Mouse (Mus musculus) heart, embryonic 15.5 days (tissue): ENCODE measurements around the gene 4931440F15Rik. TPM values are rescaled to one million over a fixed set of nuclear protein-coding genes. Genes with fewer than 3 reads are reported as not detected.
"Not testable (repeated sequence)": the region's sequence is repeated elsewhere in the genome, so short reads cannot be mapped to it uniquely, and the experiment has no call there.

Experiments used
- ATAC-seq: fragments of 200-750 bp; cut with Nextera tagmentation; replicated peaks from 2 replicates; pipeline ENCODE4 v1.8.0; 2017; ENCODE audit warnings: low read depth, moderate TSS enrichment; ENCODE audit not compliant: insufficient number of reproducible peaks, insufficient read depth, low FRiP score
- H3K27ac ChIP-seq: fragments of 300-500 bp; sonication (generic); 2 replicates; pipeline ENCODE4 v1.5.1; 2015; ENCODE audit warnings: mild to moderate bottlenecking, inconsistent platforms
- H3K27me3 ChIP-seq: fragments of 300-500 bp; sonication (generic); 2 replicates; pipeline ENCODE4 v1.6.1; 2015; ENCODE audit warnings: inconsistent platforms
- H3K36me3 ChIP-seq: fragments of 300-500 bp; sonication (generic); 2 replicates; pipeline ENCODE4 v1.6.1; 2015; ENCODE audit warnings: mild to moderate bottlenecking, inconsistent platforms
- H3K4me1 ChIP-seq: fragments of 300-500 bp; sonication (generic); replicated peaks from 2 replicates; pipeline ENCODE4 v1.6.1; 2015; ENCODE audit warnings: inconsistent platforms
- H3K4me2 ChIP-seq: fragments of 300-500 bp; sonication (generic); 2 replicates; pipeline ENCODE4 v1.6.1; 2015; ENCODE audit warnings: inconsistent platforms, mild to moderate bottlenecking, moderate library complexity
- H3K4me3 ChIP-seq: fragments of 300-500 bp; sonication (generic); 2 replicates; pipeline ENCODE4 v1.5.1; 2015; ENCODE audit warnings: mild to moderate bottlenecking, inconsistent platforms
- H3K9ac ChIP-seq: fragments of 300-500 bp; sonication (generic); 2 replicates; pipeline ENCODE4 v1.6.1; 2015; ENCODE audit warnings: mild to moderate bottlenecking, inconsistent platforms
- H3K9me3 ChIP-seq: fragments of 300-500 bp; sonication (generic); replicated peaks from 2 replicates; pipeline ENCODE4 v1.6.1; 2016; ENCODE audit warnings: inconsistent platforms
- WGBS: fragments of 180-500 bp; shearing (Covaris S2); methylation state at CpG from one replicate; pipeline ENCODE4 v1.1.7; 2015; ENCODE audit warnings: mixed read lengths; 5-methylcytosine and 5-hydroxymethylcytosine counted together
- polyA plus RNA-seq: library from polyadenylated mRNA; unstranded; fragments of >200 nt; fragmentation: Nextera tagmentation; extraction: Ambion mirVana; gene quantifications from 2 replicates; pipeline ENCODE4 v1.2.1, GENCODE M21; 2015

4931440F15Rik gene
- polyA plus RNA-seq, 1 experiment from 2014 or later = 0.10 TPM

GRCm38 (mm10) chr11:29824474-29825270, 796 bp downstream of the 4931440F15Rik start:
- not testable (repeated sequence) for H3K9me3 ChIP-seq, H3K36me3 ChIP-seq, H3K27me3 ChIP-seq, H3K9ac ChIP-seq, H3K27ac ChIP-seq
- Histone ChIP-seq H3K4me1 (peaks cover 22% of the 10 kb centered on the region), H3K4me2 (peak overlapping the region; percentile 78), H3K4me3 (peak overlapping the region; percentile 43)
- peak; percentile 61 for ATAC-seq
- WGBS = 7% methylated on average over 62 of the region's 62 CpGs

GRCm38 (mm10) chr11:29823141-29823540, 2.3 kb downstream of the 4931440F15Rik start:
- H3K9me3 ChIP-seq = no peaks in the 10 kb centered on the region
- H3K27ac ChIP-seq = no peak overlapping the region
- 78% methylated on average over 2 of the region's 2 CpGs for WGBS
- no peak for ATAC-seq
- H3K36me3 ChIP-seq = no peaks in the 10 kb centered on the region
- no peak overlapping the region for H3K9ac ChIP-seq
- 0 out of 2 replicates have a peak, but pooled peaks cover 3% of the 10 kb centered on the region for H3K27me3 ChIP-seq
- no peak overlapping the region for H3K4me3 ChIP-seq
- H3K4me1 ChIP-seq = peaks cover 22% of the 10 kb centered on the region
- no peak overlapping the region for H3K4me2 ChIP-seq

GRCm38 (mm10) chr11:29815670-29816069, 9.8 kb downstream of the 4931440F15Rik start:
- Histone ChIP-seq H3K4me1 (peaks cover 5% of the 10 kb centered on the region), H3K27ac (0 out of 2 replicates have a peak overlapping the region, but pooled peaks have one; percentile 18)
- no peak for ATAC-seq

GRCm38 (mm10) chr11:29815261-29815660, 10.2 kb downstream of the 4931440F15Rik start:
- Histone ChIP-seq H3K9me3 (no peaks in the 10 kb centered on the region), H3K36me3 (no peaks in the 10 kb centered on the region), H3K4me1 (peaks cover 5% of the 10 kb centered on the region), H3K27ac (0 out of 2 replicates have a peak overlapping the region, but pooled peaks have one; percentile 18), H3K27me3 (no peaks in the 10 kb centered on the region), H3K4me2 (no peak overlapping the region), H3K9ac (no peak overlapping the region), H3K4me3 (no peak overlapping the region)
- no peak for ATAC-seq
- WGBS = 25% methylated on average over 3 of the region's 3 CpGs

More at GRCm38 (mm10) chr11:29815670-29816069, 9.8 kb downstream of the 4931440F15Rik start:
- H3K4me2 ChIP-seq = no peak overlapping the region
- no peaks in the 10 kb centered on the region for H3K9me3 ChIP-seq
- no peak overlapping the region for H3K4me3 ChIP-seq
- H3K9ac ChIP-seq = no peak overlapping the region
- no peaks in the 10 kb centered on the region for H3K36me3 ChIP-seq
- H3K27me3 ChIP-seq = no peaks in the 10 kb centered on the region

GRCm38 (mm10) chr11:29813267-29813666, 12.2 kb downstream of the 4931440F15Rik start:
- Histone ChIP-seq H3K4me2 (no peak overlapping the region), H3K27ac (no peak overlapping the region), H3K9me3 (no peaks in the 10 kb centered on the region), H3K4me1 (peaks cover 14% of the 10 kb centered on the region), H3K27me3 (no peaks in the 10 kb centered on the region), H3K4me3 (no peak overlapping the region), H3K9ac (no peak overlapping the region), H3K36me3 (no peaks in the 10 kb centered on the region)
- 83% methylated on average over 1 of the region's 1 CpGs for WGBS
- no peak for ATAC-seq

GRCm38 (mm10) chr11:29812475-29812874, 13.0 kb downstream of the 4931440F15Rik start:
- Histone ChIP-seq H3K9me3 (no peaks in the 10 kb centered on the region), H3K27ac (no peak overlapping the region), H3K9ac (no peak overlapping the region), H3K4me2 (no peak overlapping the region), H3K4me3 (no peak overlapping the region), H3K4me1 (peaks cover 20% of the 10 kb centered on the region), H3K36me3 (no peaks in the 10 kb centered on the region), H3K27me3 (no peaks in the 10 kb centered on the region)
- 51% methylated on average over 3 of the region's 3 CpGs for WGBS
- ATAC-seq = no peak

- H3K36me3 ChIP-seq = no peaks in the 10 kb centered on the region
- no peaks in the 10 kb centered on the region for H3K9me3 ChIP-seq
- peaks cover 21% of the 10 kb centered on the region for H3K4me1 ChIP-seq
- no peak overlapping the region for H3K27ac ChIP-seq
- no peak overlapping the region for H3K4me2 ChIP-seq
- no peak overlapping the region for H3K9ac ChIP-seq
- no peak for ATAC-seq
- no peak overlapping the region for H3K4me3 ChIP-seq
- no peaks in the 10 kb centered on the region for H3K27me3 ChIP-seq
- 83% methylated on average over 3 of the region's 3 CpGs for WGBS
These were observed 15.1 kb downstream of the 4931440F15Rik start for GRCm38 (mm10) chr11:29810324-29810723.

- Histone ChIP-seq H3K4me2 (no peak overlapping the region), H3K36me3 (no peaks in the 10 kb centered on the region), H3K4me3 (no peak overlapping the region), H3K9ac (no peak overlapping the region), H3K27me3 (no peaks in the 10 kb centered on the region), H3K4me1 (peaks cover 19% of the 10 kb centered on the region), H3K27ac (peak overlapping the region; percentile 82), H3K9me3 (no peaks in the 10 kb centered on the region)
- ATAC-seq = no peak
- WGBS = 75% methylated on average over 7 of the region's 7 CpGs
These were observed 16.4 kb downstream of the 4931440F15Rik start for GRCm38 (mm10) chr11:29808981-29809589.

GRCm38 (mm10) chr11:29808173-29808980, 17.1 kb downstream of the 4931440F15Rik start:
- no peak overlapping the region for H3K4me3 ChIP-seq
- H3K9ac ChIP-seq = no peak overlapping the region
- H3K27ac ChIP-seq = peak overlapping the region; percentile 82
- no peaks in the 10 kb centered on the region for H3K27me3 ChIP-seq
- H3K4me2 ChIP-seq = peak overlapping the region; percentile 24; the same call in 1 of the 2 replicates
- WGBS = 21% methylated on average over 9 of the region's 9 CpGs
- peak; percentile 66 for ATAC-seq
- peaks cover 19% of the 10 kb centered on the region for H3K4me1 ChIP-seq
- no peaks in the 10 kb centered on the region for H3K9me3 ChIP-seq
- H3K36me3 ChIP-seq = no peaks in the 10 kb centered on the region

- Histone ChIP-seq H3K36me3 (no peaks in the 10 kb centered on the region), H3K27me3 (no peaks in the 10 kb centered on the region), H3K27ac (no peak overlapping the region), H3K4me1 (peaks cover 19% of the 10 kb centered on the region), H3K9ac (no peak overlapping the region), H3K4me2 (no peak overlapping the region), H3K4me3 (no peak overlapping the region), H3K9me3 (no peaks in the 10 kb centered on the region)
- WGBS = 79% methylated on average over 5 of the region's 5 CpGs
- ATAC-seq = no peak
These were observed 18.1 kb downstream of the 4931440F15Rik start for GRCm38 (mm10) chr11:29807325-29807724.
